ENCODE assay signal across 9 mouse cellular contexts in genomic region chr16:85151681-85152080, GRCm38 (mm10). TPM values are rescaled to one million over a fixed set of nuclear protein-coding genes. Genes with fewer than 3 reads are reported as not detected.
A peak's percentile ranks its signal among the peaks of the same experiment; 100 is the strongest.
DNase-seq lines count a peak whose midpoint lies in the region; TF ChIP-seq lines count a peak whose summit lies in the region.
"Had no signal": no experiment of that assay in that cellular context is flagged by ENCODE, and none has a peak within 500 bp of the region (broad histone marks: within the 10 kb centered on the region; RNA-seq: fewer than 3 reads in every experiment).

No protein-coding gene starts in this region.

- peak overlapping the region; percentile 60 for H3K27ac ChIP-seq in kidney, adult 2 months (ENCODE audit: insufficient read depth, low read depth, low read length)
- H3K27ac ChIP-seq: liver, embryonic 14.5 days had no signal

- TF ChIP-seq POLR2A in kidney, adult 2 months (IDR thresholded peaks at IDR 0.05; ENCODE audit: low read depth, low read length), result no peak

- H3K36me3 ChIP-seq in kidney, adult 2 months (ENCODE audit: control insufficient read depth, insufficient read depth, low read length), result no peaks in the 10 kb centered on the region

- no peak overlapping the region for H3K4me3 ChIP-seq in kidney, adult 2 months (ENCODE audit: insufficient read depth, low read depth, low read length)

- H3K27me3 ChIP-seq in kidney, adult 2 months (replicated peaks; ENCODE audit: control insufficient read depth, insufficient read depth, low read length), result no peaks in the 10 kb centered on the region

- peaks cover 49% of the 10 kb centered on the region for H3K4me1 ChIP-seq in kidney, adult 2 months (ENCODE audit: control insufficient read depth, insufficient read depth, low read length)

- peak; percentile 87 for DNase-seq in heart, adult 11 months
- DNase-seq in heart, postnatal 4 days, result no peak
- peak; percentile 55 for DNase-seq in retina, postnatal 1 day
- DNase-seq in retina, embryonic 14.5 days (ENCODE audit: low spot score), result no peak
- DNase-seq in kidney, adult 2 months, result peak; percentile 79
- no peak for DNase-seq in adrenal gland, adult 18-20 months (ENCODE audit: low spot score in 2 of 2)
- no peak for DNase-seq in left cerebral cortex, adult 11 months (ENCODE audit: low spot score)
- DNase-seq in gastrocnemius, postnatal 10 days, result no peak

- WGBS in kidney, adult 2 months, result 16% methylated on average over 7 of the region's 7 CpGs

- no peak for TF ChIP-seq CTCF in kidney, adult 2 months (conservative IDR thresholded peaks at IDR 0.05; ENCODE audit: insufficient read depth, insufficient read length, low read depth, low read length)

RNA-seq across cellular contexts. Expression of gene App, which starts 21.9 kb away (rescaled TPM):
- 100 to 1,000 TPM; 241 to 243 TPM for total RNA-seq in heart, postnatal 4 days (2021)
- polyA plus RNA-seq in kidney, adult 2 months (2012; rRNA removed), result 587 and 592 TPM in 2 replicates
- 100 to 1,000 TPM; 320 to 335 TPM for total RNA-seq in adrenal gland, adult 18-20 months (2021)
- 100 to 1,000 TPM; 188 to 221 TPM for total RNA-seq in gastrocnemius, postnatal 10 days (2021)

Comparison
In these comparisons a context has a peak if more than half of its experiments do, and no peak if none do; other contexts are left out.
1. DNase-seq: peak in heart, adult 11 months (single experiment), retina, postnatal 1 day (single experiment) and kidney, adult 2 months (single experiment); none in heart, postnatal 4 days (single experiment), retina, embryonic 14.5 days (single experiment), adrenal gland, adult 18-20 months (0 of 2), left cerebral cortex, adult 11 months (single experiment) and gastrocnemius, postnatal 10 days (single experiment).